Mouse (Mus musculus): ENCODE measurements around the gene Wnt5b.

The Wnt5b gene

GRCm38 (mm10) chr6:119485486-119485885, 58.7 kb downstream of the Wnt5b start:
- no peak for DNase-seq (ENCODE audit: low read depth, low spot score)

- peak; percentile 76 for DNase-seq (ENCODE audit: low read depth, low spot score)
These were observed 61.1 kb downstream of the Wnt5b start for GRCm38 (mm10) chr6:119482958-119483600.

DNA sequence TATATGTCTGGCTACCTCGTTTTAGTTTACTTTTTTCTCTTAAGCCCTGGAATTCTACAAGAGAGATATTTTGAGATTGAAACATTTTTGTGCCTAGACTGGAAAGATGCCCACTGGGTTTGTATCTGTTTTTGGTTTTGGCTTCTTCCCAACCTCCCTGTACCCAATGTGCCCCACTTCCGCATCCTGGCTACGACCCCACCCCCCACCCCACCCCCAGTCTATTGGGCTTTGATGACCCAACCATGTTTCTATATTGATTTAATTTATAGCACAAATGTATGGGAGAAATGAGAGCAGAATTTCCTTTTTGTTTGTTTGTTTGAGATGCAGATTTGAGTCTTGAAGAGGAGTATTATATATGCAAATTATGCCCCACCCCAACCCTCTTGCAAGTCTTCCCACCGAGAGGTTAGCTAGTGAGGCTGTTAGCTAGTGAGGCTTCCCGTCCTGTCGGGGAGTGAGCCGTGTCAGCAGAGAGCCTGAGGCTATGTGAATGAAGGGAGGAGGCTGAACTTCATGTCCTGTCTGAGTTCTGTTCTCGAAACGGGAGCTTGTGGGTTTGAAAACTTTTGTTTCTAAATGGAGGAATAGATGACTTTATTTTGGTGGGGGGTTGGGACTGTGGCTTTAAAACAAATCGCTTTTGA, 62.3 kb downstream of the Wnt5b start:
- DNase-seq (ENCODE audit: low read depth, low spot score): peak; percentile 41

- DNase-seq (ENCODE audit: low read depth, low spot score): peak; percentile 69
These were observed 63.3 kb downstream of the Wnt5b start for GRCm38 (mm10) chr6:119480706-119481331.

DNA sequence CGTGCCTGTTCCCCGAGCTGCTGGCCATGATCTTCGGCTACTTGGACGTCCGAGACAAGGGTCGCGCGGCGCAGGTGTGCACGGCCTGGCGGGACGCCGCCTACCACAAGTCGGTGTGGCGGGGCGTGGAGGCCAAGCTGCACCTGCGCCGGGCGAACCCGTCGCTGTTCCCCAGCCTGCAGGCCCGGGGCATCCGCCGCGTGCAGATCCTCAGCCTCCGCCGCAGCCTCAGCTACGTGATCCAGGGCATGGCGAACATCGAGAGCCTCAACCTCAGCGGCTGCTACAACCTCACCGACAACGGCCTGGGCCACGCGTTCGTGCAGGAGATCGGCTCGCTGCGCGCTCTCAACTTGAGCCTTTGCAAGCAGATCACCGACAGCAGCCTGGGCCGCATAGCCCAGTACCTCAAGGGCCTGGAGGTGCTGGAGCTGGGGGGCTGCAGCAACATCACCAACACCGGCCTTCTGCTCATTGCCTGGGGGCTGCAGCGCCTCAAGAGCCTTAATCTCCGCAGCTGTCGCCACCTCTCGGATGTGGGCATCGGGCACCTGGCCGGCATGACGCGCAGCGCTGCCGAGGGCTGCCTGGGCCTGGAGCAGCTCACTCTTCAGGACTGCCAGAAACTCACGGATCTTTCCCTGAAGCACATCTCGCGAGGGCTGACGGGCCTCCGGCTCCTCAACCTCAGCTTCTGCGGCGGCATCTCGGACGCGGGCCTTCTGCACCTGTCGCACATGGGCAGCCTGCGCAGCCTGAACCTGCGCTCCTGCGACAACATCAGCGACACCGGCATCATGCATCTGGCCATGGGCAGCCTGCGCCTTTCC, 64.1 kb downstream of the Wnt5b start:
- peak; percentile 74 for DNase-seq (ENCODE audit: low read depth, low spot score)

DNA sequence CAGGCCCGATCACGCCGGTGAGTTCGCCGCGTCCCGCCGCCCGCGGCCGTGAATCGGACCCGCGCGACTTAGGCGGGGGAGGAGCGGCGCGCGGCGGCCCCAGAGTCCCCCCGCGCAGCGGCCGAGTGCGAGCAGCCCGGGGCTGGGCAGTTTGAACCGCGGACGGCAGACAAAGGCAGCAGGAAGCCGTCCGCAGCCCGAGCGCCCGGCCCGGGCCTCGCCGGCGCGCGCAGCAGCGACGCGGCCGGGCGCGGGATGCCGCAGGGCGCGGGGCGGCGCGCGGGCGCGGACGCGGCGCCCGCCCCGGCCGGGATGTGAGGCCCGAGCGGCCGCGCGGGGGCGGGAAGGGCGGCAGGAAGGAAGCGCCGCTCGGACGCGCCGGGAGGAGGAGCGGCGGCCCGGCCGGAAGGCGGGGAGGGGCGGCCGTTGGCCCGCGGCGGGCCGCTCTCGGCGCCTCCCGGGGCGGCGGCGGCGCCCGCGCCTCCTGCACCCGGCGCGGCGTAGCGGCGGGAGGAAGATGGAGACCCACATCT, 64.7 kb downstream of the Wnt5b start, which contains the start of gene Fbxl14:
Fbxl14 (plus strand) TSS at position 326 of the 533 bp plus-strand sequence.
- no peak for DNase-seq (ENCODE audit: low read depth, low spot score)

GRCm38 (mm10) chr6:119478560-119479342, 65.4 kb downstream of the Wnt5b start:
- peak; percentile 94 for DNase-seq (ENCODE audit: low read depth, low spot score)

GRCm38 (mm10) chr6:119477686-119478310, 66.3 kb downstream of the Wnt5b start:
- DNase-seq (ENCODE audit: low read depth, low spot score): no peak

DNA sequence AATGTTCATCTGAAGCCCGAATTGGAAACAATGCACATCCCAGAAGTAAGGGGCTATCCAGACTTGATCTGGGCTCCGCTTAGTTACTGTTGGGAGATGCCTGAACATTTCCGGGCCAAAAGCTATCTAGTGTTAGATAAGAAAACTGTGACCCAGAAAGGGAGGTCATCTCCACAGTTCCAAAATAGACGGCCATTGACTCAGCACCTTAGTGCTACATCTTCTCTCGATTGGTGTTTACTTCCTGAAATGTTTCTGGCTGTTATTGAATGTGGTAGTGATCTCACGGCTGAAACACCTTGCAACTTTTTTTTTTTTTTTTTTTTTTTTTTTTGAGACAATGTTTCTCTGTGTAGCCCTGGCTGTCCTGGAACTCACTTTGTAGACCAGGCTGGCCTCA, 68.2 kb downstream of the Wnt5b start:
- no peak for DNase-seq (ENCODE audit: low read depth, low spot score)

DNA sequence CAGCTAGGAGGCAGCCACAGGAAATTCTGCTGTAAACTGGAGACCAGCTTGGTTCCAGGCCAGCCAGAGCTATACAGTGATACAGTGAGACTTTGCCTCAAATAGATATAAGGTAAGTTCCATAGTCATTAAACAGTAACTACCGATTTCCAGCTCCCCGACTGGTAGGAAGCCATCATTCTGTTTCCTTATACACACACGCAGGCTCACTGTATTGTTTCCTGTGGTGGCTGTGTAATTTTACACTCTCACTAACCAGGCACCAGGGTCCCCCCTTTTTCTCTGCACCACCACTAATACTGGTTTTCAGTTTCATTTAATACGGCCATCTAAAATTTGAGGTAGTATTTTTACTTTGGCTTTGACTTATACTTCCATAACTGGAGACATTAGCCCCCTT, 70.2 kb downstream of the Wnt5b start:
- no peak for DNase-seq (ENCODE audit: low read depth, low spot score)

DNA sequence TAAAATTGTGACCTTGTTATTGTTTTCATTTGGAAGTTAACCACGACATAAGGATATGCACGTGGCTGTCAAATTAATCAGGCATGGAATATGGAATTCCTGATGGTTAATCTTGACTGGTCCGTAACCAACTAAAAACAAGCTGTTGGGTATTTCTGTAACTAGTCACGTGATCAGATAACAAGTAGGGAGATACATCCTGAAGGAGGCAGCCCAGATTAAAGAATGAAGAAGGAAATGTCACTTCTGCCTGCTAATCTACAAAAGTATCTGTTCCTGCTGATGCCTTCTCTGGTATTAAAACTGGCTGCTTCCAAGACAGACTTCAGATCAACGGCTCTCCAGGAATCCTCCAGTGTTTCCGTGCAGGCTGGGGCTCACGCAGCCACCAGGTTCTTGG, 70.7 kb downstream of the Wnt5b start:
- no peak for DNase-seq (ENCODE audit: low read depth, low spot score)

DNA sequence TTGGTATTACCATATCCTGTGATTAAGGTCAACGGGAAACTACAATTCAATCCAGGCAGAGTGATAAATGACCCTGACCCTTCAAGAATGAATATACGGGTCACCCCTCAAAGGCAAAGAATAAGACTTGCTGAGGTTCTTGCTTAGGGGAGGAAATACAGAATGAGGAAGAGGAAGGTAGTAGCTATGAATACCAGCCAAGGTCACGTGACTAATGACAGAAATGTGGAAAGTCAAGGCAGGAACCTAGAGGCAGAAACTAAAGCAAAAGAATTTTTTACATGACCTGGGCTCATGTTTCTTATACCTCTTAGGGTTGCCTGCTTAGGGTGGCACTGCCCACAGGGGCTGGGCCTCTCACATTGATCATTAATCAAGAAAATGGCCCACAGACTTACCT, 71.4 kb downstream of the Wnt5b start:
- DNase-seq (ENCODE audit: low read depth, low spot score): no peak

GRCm38 (mm10) chr6:119472135-119472534, 72.0 kb downstream of the Wnt5b start:
- DNase-seq (ENCODE audit: low read depth, low spot score): peak; percentile 47

- no peak for DNase-seq (ENCODE audit: low read depth, low spot score)
These were observed 73.4 kb downstream of the Wnt5b start for GRCm38 (mm10) chr6:119470777-119471176.

DNA sequence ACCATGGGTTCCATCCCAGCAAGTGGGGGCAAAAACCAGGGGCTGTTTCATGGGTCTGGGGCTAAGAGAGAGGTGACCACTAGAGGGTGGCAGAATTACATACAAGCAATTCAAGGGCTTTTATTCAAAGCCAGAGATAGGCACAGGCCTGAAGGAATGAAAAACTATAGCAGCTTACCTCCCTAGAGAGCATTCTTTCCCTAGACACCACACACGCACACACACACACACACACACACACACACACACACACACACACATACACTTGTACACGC, 76.4 kb downstream of the Wnt5b start:
- peak; percentile 63 for DNase-seq (ENCODE audit: low read depth, low spot score)

- DNase-seq (ENCODE audit: low read depth, low spot score): peak; percentile 84
These were observed 77.0 kb downstream of the Wnt5b start for GRCm38 (mm10) chr6:119466921-119467784.

- DNase-seq (ENCODE audit: low read depth, low spot score): no peak
These were observed 78.0 kb downstream of the Wnt5b start for GRCm38 (mm10) chr6:119466161-119466560.

DNA sequence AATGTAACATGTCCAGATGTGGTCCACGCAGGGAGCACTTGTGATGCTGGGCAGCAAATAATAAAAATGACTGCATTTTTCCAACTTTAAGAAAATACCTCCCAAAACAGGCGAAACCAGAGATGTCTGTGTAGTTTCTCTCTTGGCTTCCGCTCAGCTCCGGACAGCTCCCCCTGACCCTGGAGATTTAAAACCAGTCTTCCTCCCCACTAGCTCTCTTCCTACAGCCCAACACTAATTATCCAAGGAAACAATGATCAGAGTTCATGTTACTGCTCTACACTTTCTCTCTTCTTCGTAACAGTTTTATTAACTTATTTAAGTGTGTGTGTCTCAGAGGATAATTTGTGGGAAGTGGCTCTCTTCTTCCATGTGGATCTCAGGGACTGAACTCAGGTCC, 83.8 kb downstream of the Wnt5b start:
- no peak for DNase-seq (ENCODE audit: low read depth, low spot score)

DNA sequence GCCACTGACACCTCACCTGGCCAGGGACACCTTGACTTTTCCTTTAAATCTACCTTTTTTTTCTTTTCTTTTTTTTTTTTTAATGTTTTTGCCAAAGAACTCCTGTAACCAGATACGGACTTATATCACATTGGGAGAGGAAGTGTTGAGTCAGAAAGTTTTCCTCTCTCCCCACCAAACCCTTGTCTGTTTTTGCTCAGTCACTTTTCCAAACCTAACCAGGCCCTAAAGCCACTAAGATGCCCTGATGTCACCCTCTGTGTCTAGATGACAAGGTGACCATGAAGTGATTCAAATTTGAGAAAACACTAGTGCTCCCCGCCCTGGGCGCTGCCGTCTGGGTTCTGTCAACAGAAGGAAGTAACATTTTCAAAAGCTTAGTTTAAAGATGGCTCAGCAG, 85.1 kb downstream of the Wnt5b start:
- DNase-seq (ENCODE audit: low read depth, low spot score): no peak

DNA sequence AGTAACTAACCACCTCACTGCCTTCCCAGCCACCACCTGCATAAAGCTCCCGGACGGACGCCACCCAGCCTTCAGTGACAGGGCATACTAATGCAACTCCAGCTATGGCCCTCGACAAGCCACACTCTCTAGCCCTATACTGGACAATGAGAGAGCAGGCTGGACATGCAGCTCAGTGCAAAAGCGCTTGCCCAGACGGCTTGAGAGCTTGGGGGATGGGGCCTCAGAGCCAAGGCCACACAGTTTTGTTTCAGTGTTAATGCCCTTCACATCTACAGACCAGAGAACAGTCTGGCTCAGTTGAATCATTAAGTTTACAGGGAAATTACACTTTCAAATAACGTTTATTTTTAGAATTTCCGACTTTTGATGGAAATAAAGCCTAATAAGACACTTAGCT, 86.0 kb downstream of the Wnt5b start:
- DNase-seq (ENCODE audit: low read depth, low spot score): no peak

Measured in brain, adult 2 months (tissue).